Mouse (Mus musculus) cortical plate, adult 2 months (tissue): Measurements from ENCODE around the gene Dph1.

Source experiments
- CTCF ChIP-seq: fragments of 200-500 bp; IDR thresholded peaks from 2 replicates; pipeline ENCODE4 v1.5.1; 2011; ENCODE audit warnings: mild to moderate bottlenecking, control low read depth, low read length; ENCODE audit not compliant: insufficient read depth; ENCODE audit errors: extremely low read depth
- POLR2A ChIP-seq: fragments of 200-500 bp; IDR thresholded peaks from 2 replicates; pipeline ENCODE4 v1.6.1; 2011; ENCODE audit warnings: mild to moderate bottlenecking, low read length, control low read depth; ENCODE audit not compliant: insufficient read depth; ENCODE audit errors: extremely low read depth

- TF ChIP-seq CTCF = no peak
- peak; percentile 52; the same call in 1 of the 2 replicates for TF ChIP-seq POLR2A
Observed at GRCm38 (mm10) chr11:75172151-75173094, 18.6 kb downstream of the Dph1 start.
